ENCODE assay signal across 10 mouse cellular contexts in the genomic region with DNA sequence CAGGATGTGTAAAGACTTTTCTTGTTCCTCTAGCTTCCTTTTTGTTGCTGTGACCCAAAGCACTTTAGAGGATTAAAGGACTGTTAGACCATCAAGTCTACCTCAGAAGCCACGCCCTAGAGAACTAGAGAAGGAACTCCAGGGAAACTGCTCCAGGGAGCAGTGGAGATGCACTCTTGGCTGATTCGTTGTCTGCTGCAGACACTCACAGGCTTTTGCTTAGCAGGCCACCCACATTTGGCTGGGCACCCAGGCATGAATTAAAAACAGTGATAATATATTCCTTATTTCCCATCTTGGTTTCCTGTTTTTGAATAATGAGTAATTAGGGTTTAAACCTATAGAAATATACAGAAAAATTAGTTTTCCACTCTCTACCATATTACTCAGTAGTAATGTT.
"Had no signal": no experiment of that assay in that cellular context is flagged by ENCODE, and none has a peak within 500 bp of the region (broad histone marks: within the 10 kb centered on the region; RNA-seq: fewer than 3 reads in every experiment).

No protein-coding gene starts in this region.

- ATAC-seq: liver, postnatal 0 days; lung, postnatal 0 days; midbrain, embryonic 15.5 days had no signal

- DNase-seq: liver, embryonic 13.5 days; liver, postnatal 0 days; lung, adult 2 months; lung, postnatal 14 days; lung, postnatal 36 days; thymus, adult 18-20 months; thymus, postnatal 14 days; thymus, postnatal 36 days had no signal
